Mouse (Mus musculus): ENCODE results near the gene Hmgcr. TPM values are rescaled to one million over a fixed set of nuclear protein-coding genes. Genes with fewer than 3 reads are reported as not detected.

Gene Hmgcr
- polyA plus RNA-seq, 1 experiment from 2014 or later: 46.2 TPM

Other genes starting within 250 kb of the Hmgcr start
- gene Ankdd1b, start 199.7 kb downstream of the Hmgcr start, polyA plus RNA-seq (2015; fragmentation: Nextera tagmentation; extraction: Ambion mirVana): 0.19 TPM in 1 of 2 replicates, not detected in the other
- gene Gm17622, start 180.2 kb downstream of the Hmgcr start, polyA plus RNA-seq (2015; fragmentation: Nextera tagmentation; extraction: Ambion mirVana): not detected in 2 replicates
- 8.1 and 8.7 TPM in 2 replicates for gene Polk, start 128.4 kb downstream of the Hmgcr start, polyA plus RNA-seq (2015; fragmentation: Nextera tagmentation; extraction: Ambion mirVana)
- gene Col4a3bp, start 128.3 kb downstream of the Hmgcr start, polyA plus RNA-seq (2015; fragmentation: Nextera tagmentation; extraction: Ambion mirVana): 9.6 and 11.1 TPM in 2 replicates
- gene Ankrd31, start 77.3 kb upstream of the Hmgcr start, polyA plus RNA-seq (2015; fragmentation: Nextera tagmentation; extraction: Ambion mirVana): not detected in 2 replicates